Mouse (Mus musculus) midbrain, embryonic 14.5 days (tissue): Measurements from ENCODE around the gene Tmem243. TPM values are rescaled to one million over a fixed set of nuclear protein-coding genes. Genes with fewer than 3 reads are reported as not detected.
"Not testable (repeated sequence)": the region's sequence is repeated elsewhere in the genome, so short reads cannot be mapped to it uniquely, and the experiment has no call there.

ENCODE experiments used
- ATAC-seq: fragments of 200-750 bp; cut with Nextera tagmentation; 2 replicates; pipeline ENCODE4 v1.8.0; 2017; ENCODE audit warnings: moderate number of reproducible peaks, moderate library complexity; ENCODE audit not compliant: low FRiP score, low TSS enrichment
- DNase-seq: peaks from one replicate; pipeline ENCODE4 v3.0.0-alpha.2; 2015
- H3K27ac ChIP-seq: fragments of 300-500 bp; sonication (generic); replicated peaks from 2 replicates; pipeline ENCODE4 v1.5.1; 2014; ENCODE audit warnings: mild to moderate bottlenecking, low read depth, low read length, moderate library complexity
- H3K27me3 ChIP-seq: fragments of 300-500 bp; sonication (generic); 2 replicates; pipeline ENCODE4 v1.6.1; 2014; ENCODE audit warnings: low read length, control low read depth, mixed read lengths; ENCODE audit not compliant: control insufficient read depth, insufficient read depth
- H3K36me3 ChIP-seq: fragments of 300-500 bp; sonication (generic); 2 replicates; pipeline ENCODE4 v1.6.1; 2014; ENCODE audit warnings: low read length, control low read depth; ENCODE audit not compliant: control insufficient read depth, insufficient read depth
- H3K4me1 ChIP-seq: fragments of 300-500 bp; sonication (generic); 2 replicates; pipeline ENCODE4 v1.6.1; 2014; ENCODE audit warnings: mild to moderate bottlenecking, antibody characterized with exemption, low read length, control low read depth; ENCODE audit not compliant: control insufficient read depth, insufficient read depth
- H3K4me2 ChIP-seq: fragments of 300-500 bp; sonication (generic); 2 replicates; pipeline ENCODE4 v1.6.1; 2014; ENCODE audit warnings: mild to moderate bottlenecking, low read length, moderate library complexity
- H3K4me3 ChIP-seq: fragments of 300-500 bp; sonication (generic); replicated peaks from 2 replicates; pipeline ENCODE4 v1.5.1; 2014; ENCODE audit warnings: low read depth, low read length
- H3K9ac ChIP-seq: fragments of 300-500 bp; sonication (generic); replicated peaks from 2 replicates; pipeline ENCODE4 v1.6.1; 2014; ENCODE audit warnings: mild to moderate bottlenecking, low read length, moderate library complexity
- H3K9me3 ChIP-seq: fragments of 300-500 bp; sonication (generic); 2 replicates; pipeline ENCODE4 v1.6.1; 2016; ENCODE audit warnings: low read length, control low read depth, mixed read lengths; ENCODE audit not compliant: control insufficient read depth
- WGBS: fragments of 180-500 bp; shearing (Covaris S2); extraction: QIAGEN DNeasy Blood & Tissue Kit; methylation state at CpG from one replicate; pipeline ENCODE4 v1.1.7; 2014; 5-methylcytosine and 5-hydroxymethylcytosine counted together
- polyA plus RNA-seq: library from polyadenylated mRNA; unstranded; fragments of >200 nt; fragmentation: Nextera tagmentation; extraction: Ambion mirVana; gene quantifications from 2 replicates; pipeline ENCODE4 v1.2.1, GENCODE M21; 2014

Tmem243 gene
- polyA plus RNA-seq, 1 experiment from 2014 or later: 14.9 TPM

- H3K27ac ChIP-seq, H3K9ac ChIP-seq, H3K4me3 ChIP-seq, H3K36me3 ChIP-seq, H3K27me3 ChIP-seq, H3K4me2 ChIP-seq, H3K4me1 ChIP-seq, H3K9me3 ChIP-seq: not testable (repeated sequence)
- ATAC-seq (peak; percentile 37; the same call in 1 of the 2 replicates), DNase-seq (peak; percentile 79)
- WGBS: 63% methylated on average over 4 of the region's 5 CpGs
These were observed 69.0 kb downstream of the Tmem243 start for GRCm38 (mm10) chr5:9169328-9170005.

DNA sequence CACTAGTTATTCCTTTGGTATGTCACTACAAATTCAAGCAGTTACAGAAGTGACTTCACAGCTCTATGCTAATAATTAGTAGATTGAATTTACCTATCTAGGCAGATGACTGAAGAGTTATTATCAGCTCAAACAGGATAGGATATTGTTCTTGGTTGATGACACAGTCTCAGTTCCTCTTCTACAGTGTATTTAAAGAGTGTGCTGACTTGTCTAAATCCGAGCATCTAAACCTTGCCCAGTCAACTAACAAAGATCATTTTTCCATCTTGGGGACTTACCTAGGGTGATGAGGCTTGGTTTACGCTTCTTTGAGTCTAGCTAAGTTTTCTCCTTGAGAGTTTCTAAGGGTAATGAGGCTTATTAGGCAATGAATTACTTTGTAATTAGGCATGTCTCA is 72.8 kb downstream of the Tmem243 start:
- DNase-seq (no peak), ATAC-seq (no peak)
- Histone ChIP-seq H3K4me2 (no peak overlapping the region), H3K36me3 (no peaks in the 10 kb centered on the region), H3K9ac (no peak overlapping the region), H3K9me3 (no peaks in the 10 kb centered on the region), H3K4me1 (no peaks in the 10 kb centered on the region), H3K4me3 (no peak overlapping the region), H3K27me3 (no peaks in the 10 kb centered on the region), H3K27ac (no peak overlapping the region)
- WGBS: 83% methylated on average over 2 of the region's 2 CpGs

DNA sequence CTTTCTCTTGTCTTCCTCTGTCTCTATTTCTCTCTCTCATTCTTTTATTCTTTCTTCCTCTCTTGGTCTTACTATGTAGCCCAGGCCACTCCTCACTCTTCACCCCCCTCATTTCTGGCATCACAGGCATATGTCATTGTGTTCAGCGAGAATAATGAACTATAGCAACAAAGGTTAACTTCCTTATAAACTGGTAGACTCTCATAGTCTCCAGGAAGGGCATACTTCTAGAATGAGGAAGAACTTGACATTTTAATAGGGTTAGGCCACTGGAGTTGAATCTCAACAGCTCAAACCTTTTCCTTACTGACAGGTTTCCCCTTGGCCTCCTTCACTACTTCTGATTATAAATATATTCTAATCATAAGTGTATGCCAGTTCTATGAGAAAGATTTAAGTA is 86.0 kb downstream of the Tmem243 start:
- 83% methylated on average over 1 of the region's 1 CpGs for WGBS
- DNase-seq: no peak
- H3K4me1 ChIP-seq: no peaks in the 10 kb centered on the region

More for the DNA sequence above, 86.0 kb downstream of the Tmem243 start:
- Histone ChIP-seq H3K27ac (no peak overlapping the region), H3K9me3 (no peaks in the 10 kb centered on the region), H3K4me2 (no peak overlapping the region), H3K27me3 (no peaks in the 10 kb centered on the region), H3K9ac (no peak overlapping the region), H3K36me3 (no peaks in the 10 kb centered on the region), H3K4me3 (no peak overlapping the region)
- no peak for ATAC-seq

Other genes with a start within 250 kb of the Tmem243 start
- gene Abcb4, start 207.0 kb upstream of the Tmem243 start, polyA plus RNA-seq: 0.65 and 1.1 TPM in 2 replicates
- 14.2 and 21.1 TPM in 2 replicates for gene Crot, start 103.3 kb upstream of the Tmem243 start, polyA plus RNA-seq
- 48.8 and 72.8 TPM in 2 replicates for gene Dmtf1, start 61.1 kb downstream of the Tmem243 start, polyA plus RNA-seq
- 24.9 and 26.8 TPM in 2 replicates for gene 9330182L06Rik, start 165.4 kb downstream of the Tmem243 start, polyA plus RNA-seq